Mouse (Mus musculus) cerebellum, adult 11-12 months (tissue): ENCODE results near the gene Ostn.

Source experiments
- DNase-seq: peaks from one replicate; pipeline ENCODE4 v3.0.0; 2022

Ostn gene

DNA sequence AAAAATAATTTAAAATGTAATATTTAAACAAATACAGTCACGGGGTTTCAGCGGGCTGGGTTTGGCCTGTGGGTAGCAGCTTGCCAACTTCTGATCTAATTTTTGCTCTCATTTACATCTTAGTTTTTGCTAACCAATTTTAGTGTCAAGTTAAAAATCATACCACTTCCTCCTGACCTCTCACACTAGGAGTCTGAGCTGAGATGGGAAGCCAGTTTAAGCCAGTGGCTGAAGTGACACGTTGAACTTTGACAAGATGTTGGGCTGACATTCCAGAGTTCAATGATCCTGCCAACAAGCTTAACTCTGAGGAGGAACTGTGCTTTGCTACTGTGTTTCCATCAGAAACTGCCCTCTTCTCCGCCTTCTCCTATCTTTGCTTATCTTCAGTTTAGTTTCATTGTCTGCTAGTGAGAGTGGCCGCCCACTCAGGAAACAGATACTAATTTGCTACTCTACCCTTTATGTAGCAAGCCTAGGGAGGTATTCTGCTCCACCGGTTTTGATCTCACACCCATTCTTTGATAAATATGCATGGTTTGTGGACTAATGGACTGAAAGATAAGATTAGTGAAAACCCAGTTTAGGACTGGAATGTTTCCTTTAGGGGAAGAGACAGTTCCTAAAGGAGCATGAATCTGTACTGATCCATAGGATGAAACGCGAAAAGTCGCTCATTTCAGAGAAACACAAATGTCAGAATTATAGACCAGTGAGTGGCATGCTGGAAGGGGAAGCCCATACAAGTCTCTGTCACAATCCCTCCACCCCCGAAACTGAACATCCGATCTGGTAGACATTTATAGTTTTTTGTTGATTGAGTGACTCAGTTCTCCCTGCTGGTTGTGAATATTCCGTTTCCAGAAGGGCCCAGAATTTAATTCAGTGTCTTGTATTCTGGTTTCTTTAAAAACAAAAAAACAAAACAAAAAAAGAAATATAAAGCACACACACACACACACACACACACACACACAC is 80.6 kb downstream of the Ostn start:
- DNase-seq, result no peak

DNA sequence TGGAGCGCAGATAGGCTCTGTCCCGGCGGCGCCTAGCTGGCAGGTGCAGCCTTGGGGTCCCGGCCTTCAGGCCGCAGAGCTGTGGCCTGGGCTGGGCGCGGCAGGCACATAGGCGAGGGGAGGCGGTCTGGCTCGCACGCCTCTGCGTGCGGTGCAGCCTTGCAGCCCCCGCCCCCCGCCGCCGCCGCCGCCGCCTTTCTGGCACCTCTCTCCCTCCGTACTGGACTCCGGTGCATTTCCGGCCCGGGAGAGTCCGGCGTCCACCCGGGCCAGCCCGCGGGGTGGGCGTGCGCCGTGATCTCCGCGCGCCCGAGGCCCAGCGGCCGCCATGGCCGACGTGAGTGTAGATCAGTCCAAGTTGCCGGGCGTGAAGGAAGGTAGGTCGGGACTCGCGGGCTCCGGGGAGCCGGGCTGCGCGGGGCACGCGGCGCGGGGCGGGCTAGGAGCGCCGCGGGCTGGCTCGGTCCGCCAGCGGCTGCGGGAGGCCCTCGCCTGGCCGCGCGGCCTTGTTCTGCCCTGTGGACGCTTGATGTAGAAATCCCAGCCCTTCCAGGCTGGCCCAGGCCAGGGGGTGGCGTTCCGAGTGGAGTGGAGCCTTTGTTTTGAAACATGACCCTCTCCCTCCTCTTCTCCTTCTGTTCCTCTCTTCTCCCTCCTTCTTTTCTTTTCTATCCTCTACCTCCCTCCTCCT is 81.6 kb downstream of the Ostn start, which contains the start of gene Ccdc50:
Gene Ccdc50 (plus strand): TSS at position 109 of the 691 bp plus-strand sequence.
- DNase-seq, result peak; percentile 82

DNA sequence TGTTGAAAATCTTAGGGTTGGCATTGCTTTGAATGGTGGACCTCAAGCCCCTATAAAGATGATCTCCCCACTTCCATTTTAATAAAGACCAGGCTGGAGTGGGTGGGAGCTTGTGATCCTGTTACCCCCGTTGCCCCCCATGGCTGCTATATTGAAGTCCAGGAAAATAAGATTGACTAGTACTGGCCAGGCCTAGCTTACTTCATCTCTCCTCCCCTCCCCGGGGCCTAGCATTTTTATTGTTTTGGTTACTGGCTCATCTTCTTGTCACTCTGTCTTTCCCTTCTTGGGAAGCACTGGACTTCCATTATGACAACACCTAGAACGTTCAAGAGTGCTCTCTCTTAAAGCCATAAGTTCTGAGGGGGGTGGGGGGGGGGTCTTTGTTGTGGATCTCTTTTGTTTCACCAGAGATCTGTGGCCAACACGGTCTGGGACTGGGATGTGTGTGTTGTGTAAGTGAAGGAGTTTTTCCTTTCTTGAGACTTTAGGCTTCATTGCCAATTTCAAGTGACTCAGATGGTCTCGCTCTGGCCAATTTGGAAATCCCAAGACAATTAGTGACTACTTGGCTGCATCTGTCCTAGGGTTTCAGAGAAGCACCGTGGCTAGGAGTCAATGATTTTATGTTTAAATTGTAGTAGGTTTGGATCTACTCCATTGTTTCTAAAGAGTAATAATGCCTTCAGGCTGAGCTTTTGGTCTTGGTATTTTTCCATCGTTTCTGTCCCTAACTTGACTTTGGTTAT is 82.4 kb downstream of the Ostn start:
- DNase-seq, result peak; percentile 27

DNA sequence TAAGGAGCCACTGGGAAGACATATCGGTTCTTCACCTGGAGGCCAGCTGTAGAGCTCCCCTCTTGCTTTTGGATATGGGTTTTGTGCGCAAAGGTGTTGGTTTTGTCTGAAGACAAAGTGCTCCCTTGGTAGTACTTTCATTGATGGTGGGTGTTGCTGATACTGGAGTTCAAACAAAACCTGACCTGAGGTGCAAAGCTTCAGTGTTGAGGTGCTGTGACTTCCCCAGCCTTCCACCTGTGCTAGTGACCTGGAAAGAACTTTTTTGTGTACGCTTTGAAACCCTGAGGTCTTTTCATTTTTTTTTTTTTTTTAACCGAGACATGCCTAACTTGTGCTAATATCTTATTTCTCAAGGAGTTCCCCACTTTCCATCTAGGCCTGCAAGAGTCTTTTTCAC is 83.0 kb downstream of the Ostn start:
- DNase-seq, result no peak

DNA sequence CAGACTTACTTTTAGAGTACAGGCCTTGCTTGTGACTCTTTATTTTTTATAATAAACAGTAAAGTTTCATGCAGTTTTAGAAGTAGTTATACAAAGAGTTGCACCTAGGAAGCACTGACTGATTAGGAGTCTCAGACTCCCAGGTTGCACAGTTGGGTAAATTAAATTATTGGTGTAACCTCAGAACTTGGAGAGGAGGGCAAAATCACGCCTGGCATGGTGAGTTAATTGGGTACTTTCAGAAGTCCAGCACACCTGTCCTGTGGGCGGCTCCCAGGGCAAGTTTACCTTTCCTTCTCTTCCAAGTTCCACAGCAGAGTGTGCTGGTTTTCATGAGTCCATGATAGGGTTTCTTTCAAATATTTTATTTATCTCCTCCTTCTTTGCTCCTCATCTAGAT is 84.6 kb downstream of the Ostn start:
- DNase-seq, result no peak

DNA sequence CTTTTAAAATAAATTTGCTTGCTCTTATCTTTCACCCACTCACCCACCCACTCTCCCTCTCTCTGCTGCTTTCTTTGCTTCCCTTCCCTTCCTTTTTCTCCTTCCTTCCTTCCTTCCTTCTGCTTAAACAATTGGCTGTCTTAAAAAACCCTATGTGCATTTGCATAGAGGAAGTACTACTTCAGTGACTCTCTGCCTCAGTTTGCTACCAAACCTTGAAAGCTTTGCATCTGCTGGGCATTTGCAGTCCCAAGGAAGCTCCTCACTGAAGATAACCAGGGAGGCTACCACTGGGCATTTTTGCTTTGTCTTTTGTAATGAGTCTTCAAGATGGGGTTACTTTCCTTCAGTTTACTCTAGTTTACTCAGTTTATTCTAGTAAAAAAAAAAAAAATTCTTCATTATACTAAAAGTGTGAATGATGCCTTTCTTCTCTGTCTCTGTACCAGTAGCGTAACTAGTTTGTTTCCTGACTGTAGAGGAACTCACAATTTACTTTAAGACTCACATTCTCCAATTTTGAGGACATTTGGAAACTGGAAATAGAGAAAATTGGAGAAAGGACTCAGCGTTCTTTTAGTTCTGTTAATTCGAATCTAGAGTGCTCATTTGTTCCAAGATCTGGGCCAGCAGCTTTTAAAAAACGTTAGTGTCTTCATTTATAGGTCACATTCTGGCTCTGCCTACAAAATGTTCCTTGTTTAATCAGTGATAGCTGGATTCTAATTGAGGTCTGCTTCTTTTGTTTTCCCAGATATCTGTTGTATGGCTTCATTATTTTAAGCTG is 88.2 kb downstream of the Ostn start:
- no peak for DNase-seq

DNA sequence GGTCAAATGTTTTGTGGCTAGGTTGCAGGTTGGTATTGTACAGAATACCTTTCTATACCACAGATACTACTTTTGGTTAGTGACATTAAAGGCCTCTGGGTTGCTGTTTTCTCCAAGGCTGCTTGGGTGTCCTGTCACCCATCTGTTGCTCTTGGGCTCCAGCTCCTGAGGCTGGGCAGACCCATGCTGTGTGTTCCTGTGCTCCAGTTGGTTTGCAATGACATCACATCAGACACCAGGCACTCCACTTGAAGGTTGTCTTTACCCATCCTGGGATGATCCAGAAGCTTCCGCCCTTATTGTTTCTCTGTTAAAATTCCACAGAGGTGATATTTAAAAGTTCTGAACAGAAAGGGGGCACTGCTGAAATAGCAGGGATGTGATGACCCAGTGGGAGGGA is 89.7 kb downstream of the Ostn start:
- DNase-seq, result peak; percentile 25

DNA sequence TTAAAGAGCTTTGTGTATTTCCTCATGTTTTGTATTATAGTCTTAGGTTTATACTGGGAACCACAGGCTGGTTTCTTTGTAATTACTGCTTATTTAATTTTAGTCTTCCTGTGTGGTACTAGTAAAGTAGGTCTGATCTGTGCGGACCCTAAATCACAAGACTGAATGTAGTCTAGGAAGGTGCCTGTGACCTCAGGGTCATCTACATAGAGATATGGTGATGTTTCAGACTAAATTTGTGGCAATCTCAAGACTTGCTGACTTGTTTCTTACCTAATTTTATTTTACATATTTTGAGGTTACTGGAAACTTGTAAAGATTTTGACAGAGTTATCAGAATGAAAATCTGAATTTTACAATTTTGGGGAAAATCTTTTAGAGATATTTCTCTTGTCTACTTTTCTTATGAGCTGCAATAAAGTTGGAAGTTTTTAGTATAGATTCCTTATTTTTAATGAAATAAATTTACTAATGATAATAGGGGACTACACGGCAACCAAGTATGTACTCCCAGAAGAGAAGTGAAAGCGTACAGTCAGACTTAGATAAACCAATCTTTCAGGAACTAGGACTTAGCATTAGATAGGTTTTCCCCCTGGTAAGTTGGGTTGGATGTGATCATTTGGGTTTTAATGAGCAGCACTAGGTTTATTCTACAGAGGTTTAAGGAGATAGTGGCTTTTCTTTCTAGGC is 91.9 kb downstream of the Ostn start:
- no peak for DNase-seq

DNA sequence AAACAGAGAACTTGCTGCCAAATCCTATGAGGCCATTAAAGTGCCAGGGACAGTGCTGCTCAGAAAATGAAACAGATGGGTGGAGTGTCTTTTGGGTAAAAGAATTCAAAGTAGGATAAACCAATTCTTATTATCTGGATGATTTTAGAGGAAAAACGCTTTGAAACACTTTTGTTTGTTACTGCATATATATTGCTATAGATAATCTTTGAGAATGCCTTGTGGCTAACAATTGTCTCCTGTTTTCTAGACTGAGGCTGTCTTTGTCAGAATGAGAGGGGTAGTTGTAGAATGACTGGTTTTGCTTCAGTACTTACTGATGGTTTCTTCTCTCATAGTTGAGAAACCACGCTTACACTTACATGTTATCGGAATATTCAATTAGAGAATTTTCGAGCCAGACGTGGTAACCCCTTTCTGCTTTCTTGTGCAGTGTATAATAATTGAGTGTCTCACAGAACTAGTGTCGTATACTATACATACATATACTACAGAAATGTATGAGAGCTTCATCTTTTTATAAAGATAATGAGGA is 92.5 kb downstream of the Ostn start:
- no peak for DNase-seq
